Mouse (Mus musculus): ENCODE measurements around the gene Armh3.
A peak's percentile ranks its signal among the peaks of the same experiment; 100 is the strongest.

Armh3 gene

GRCm38 (mm10) chr19:46033911-46034310 lies 35.6 kb upstream of the Armh3 start:
- DNase-seq (ENCODE audit: low read depth, low spot score): no peak

GRCm38 (mm10) chr19:46032731-46033510 lies 34.6 kb upstream of the Armh3 start:
- no peak for DNase-seq (ENCODE audit: low read depth, low spot score)

GRCm38 (mm10) chr19:46031689-46032432 lies 33.6 kb upstream of the Armh3 start:
- DNase-seq (ENCODE audit: low read depth, low spot score): no peak

GRCm38 (mm10) chr19:46030196-46030983 lies 32.1 kb upstream of the Armh3 start:
- no peak for DNase-seq (ENCODE audit: low read depth, low spot score)

GRCm38 (mm10) chr19:46029652-46030051 lies 31.4 kb upstream of the Armh3 start:
- no peak for DNase-seq (ENCODE audit: low read depth, low spot score)

- peak; percentile 84 for DNase-seq (ENCODE audit: low read depth, low spot score)
Measured at GRCm38 (mm10) chr19:46028747-46029320, 30.5 kb upstream of the Armh3 start.

- no peak for DNase-seq (ENCODE audit: low read depth, low spot score)
Measured at GRCm38 (mm10) chr19:46026567-46026966, 28.3 kb upstream of the Armh3 start.

GRCm38 (mm10) chr19:46024959-46025358 lies 26.7 kb upstream of the Armh3 start:
- DNase-seq (ENCODE audit: low read depth, low spot score): no peak

GRCm38 (mm10) chr19:46016023-46016422 lies 17.7 kb upstream of the Armh3 start:
- no peak for DNase-seq (ENCODE audit: low read depth, low spot score)

- DNase-seq (ENCODE audit: low read depth, low spot score): peak; percentile 96
Measured at GRCm38 (mm10) chr19:46014572-46015178, 16.4 kb upstream of the Armh3 start.

GRCm38 (mm10) chr19:46005680-46006079 lies 7.4 kb upstream of the Armh3 start:
- no peak for DNase-seq (ENCODE audit: low read depth, low spot score)

- no peak for DNase-seq (ENCODE audit: low read depth, low spot score)
Measured at GRCm38 (mm10) chr19:46004814-46005466, 6.7 kb upstream of the Armh3 start.

- peak; percentile 96 for DNase-seq (ENCODE audit: low read depth, low spot score)
Measured at GRCm38 (mm10) chr19:46003371-46004226, 5.3 kb upstream of the Armh3 start, which contains the start of gene Hps6. Hps6 (plus strand) TSS chr19:46003508.

- no peak for DNase-seq (ENCODE audit: low read depth, low spot score)
Measured at GRCm38 (mm10) chr19:46002279-46002678, 4.0 kb upstream of the Armh3 start.

- no peak for DNase-seq (ENCODE audit: low read depth, low spot score)
Measured at GRCm38 (mm10) chr19:45999378-45999777, 1.1 kb upstream of the Armh3 start.

GRCm38 (mm10) chr19:45998694-45999217 lies 468 bp upstream of the Armh3 start:
- no peak for DNase-seq (ENCODE audit: low read depth, low spot score)

GRCm38 (mm10) chr19:45997365-45997764 lies 923 bp downstream of the Armh3 start:
- no peak for DNase-seq (ENCODE audit: low read depth, low spot score)

GRCm38 (mm10) chr19:45993981-45994737 lies 4.1 kb downstream of the Armh3 start:
- DNase-seq (ENCODE audit: low read depth, low spot score): peak; percentile 81

- peak; percentile 83 for DNase-seq (ENCODE audit: low read depth, low spot score)
Measured at GRCm38 (mm10) chr19:45993441-45993840, 4.8 kb downstream of the Armh3 start.

Data from ZHBTc4 (cell line).